Mouse (Mus musculus) CH12.LX (cell line): ENCODE results near the gene Ank2.

Experiments used
- CTCF ChIP-seq, 2 experiments: IDR thresholded peaks in 1 of 2; conservative IDR thresholded peaks in 1 of 2; 2 replicates each; pipeline ENCODE4 v1.5.1; 2011 to 2012; ENCODE audit warnings: low read depth in 2 of 2, low read length in 2 of 2, improper control_type of control experiment in 1 of 2, inconsistent platforms in 1 of 2, mild to moderate bottlenecking in 1 of 2, moderate library complexity in 1 of 2
- EP300 ChIP-seq: IDR thresholded peaks from 2 replicates; pipeline ENCODE4 v1.6.1; 2011; ENCODE audit warnings: low read length, improper control_type of control experiment
- MAFK ChIP-seq: IDR thresholded peaks from 2 replicates; pipeline ENCODE4 v1.6.1; 2011; ENCODE audit warnings: low read length, improper control_type of control experiment; ENCODE audit not compliant: insufficient replicate concordance
- MEF2A ChIP-seq: IDR thresholded peaks from 2 replicates; pipeline ENCODE4 v1.6.1; 2014; ENCODE audit warnings: low read depth, mild to moderate bottlenecking, inconsistent platforms, low read length, improper control_type of control experiment, borderline replicate concordance
- POLR2A ChIP-seq: IDR thresholded peaks from 2 replicates; pipeline ENCODE4 v1.6.1; 2011; ENCODE audit warnings: low read depth, mild to moderate bottlenecking, improper control_type of control experiment, low read length
- RCOR1 ChIP-seq: conservative IDR thresholded peaks from 2 replicates; pipeline ENCODE4 v1.6.1; 2012; ENCODE audit warnings: low read depth, mild to moderate bottlenecking, inconsistent platforms, low read length, improper control_type of control experiment
- USF2 ChIP-seq: conservative IDR thresholded peaks from 2 replicates; pipeline ENCODE4 v1.6.1; 2011; ENCODE audit warnings: low read depth, low read length, improper control_type of control experiment

GRCm38 (mm10) chr3:127512794-127513335 lies 13.7 kb upstream of the Ank2 start:
- TF ChIP-seq MAFK (no peak), USF2 (no peak), POLR2A (no peak), CTCF (conservative IDR thresholded peaks at IDR 0.05 in 1 of 2, IDR thresholded peaks at IDR 0.05 in 1 of 2; ENCODE audit: low read depth in 2 of 2, low read length in 2 of 2) (no peak), RCOR1 (no peak), MEF2A (no peak), EP300 (no peak)
